Mouse (Mus musculus): ENCODE results near the gene Egfem1. TPM values are rescaled to one million over a fixed set of nuclear protein-coding genes. Genes with fewer than 3 reads are reported as not detected.

The Egfem1 gene
- total RNA-seq, 4 experiments from 2014 or later = 27.9 to 44.9 (median 36.0) TPM

DNA sequence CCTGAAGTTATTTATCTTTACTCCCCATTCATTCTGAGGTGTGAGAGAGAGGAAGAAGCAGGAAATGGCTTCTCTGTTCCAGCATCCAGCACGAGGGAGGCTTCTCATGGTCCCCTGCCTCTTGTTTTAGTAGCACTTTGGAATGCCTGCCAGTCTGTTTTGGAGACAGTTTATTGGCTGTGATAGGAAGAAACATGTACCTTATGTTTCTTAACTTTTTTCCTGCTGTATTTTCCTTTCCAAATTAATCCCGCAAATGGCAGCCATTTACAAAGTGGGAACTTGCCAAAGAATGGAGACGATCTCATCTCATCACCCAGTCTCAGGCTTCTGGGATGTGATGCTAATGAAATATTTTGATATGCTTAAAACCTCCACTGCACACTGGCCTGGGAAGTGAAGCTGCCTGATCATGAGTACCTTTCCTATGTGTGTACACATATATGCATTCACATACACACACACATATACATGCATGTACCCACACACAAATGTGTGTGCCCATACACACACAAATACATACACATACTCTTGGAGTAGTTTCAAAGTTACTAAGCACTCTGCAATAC is 260.5 kb downstream of the Egfem1 start:
- DNase-seq (ENCODE audit: low spot score in 2 of 2) = no peak

DNA sequence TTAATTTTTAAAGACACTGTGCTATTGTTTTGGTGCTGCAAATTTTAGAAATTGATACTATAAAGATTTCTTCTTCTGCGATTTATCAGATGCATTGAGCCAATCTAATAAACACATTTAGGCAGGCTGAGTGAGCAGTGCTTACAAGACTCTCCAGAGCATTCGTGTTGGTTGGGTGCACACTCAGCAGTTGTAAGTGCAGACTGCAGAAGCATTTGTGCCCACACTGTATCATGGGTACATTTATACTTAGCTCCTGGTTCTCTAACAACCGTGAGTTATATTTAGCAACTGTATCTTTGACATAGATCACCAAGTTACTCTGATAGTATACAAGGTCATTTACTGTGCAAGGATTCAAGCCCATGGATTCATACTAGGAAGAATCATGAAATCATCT is 264.0 kb downstream of the Egfem1 start:
- no peak for DNase-seq (ENCODE audit: low spot score in 2 of 2)

DNA sequence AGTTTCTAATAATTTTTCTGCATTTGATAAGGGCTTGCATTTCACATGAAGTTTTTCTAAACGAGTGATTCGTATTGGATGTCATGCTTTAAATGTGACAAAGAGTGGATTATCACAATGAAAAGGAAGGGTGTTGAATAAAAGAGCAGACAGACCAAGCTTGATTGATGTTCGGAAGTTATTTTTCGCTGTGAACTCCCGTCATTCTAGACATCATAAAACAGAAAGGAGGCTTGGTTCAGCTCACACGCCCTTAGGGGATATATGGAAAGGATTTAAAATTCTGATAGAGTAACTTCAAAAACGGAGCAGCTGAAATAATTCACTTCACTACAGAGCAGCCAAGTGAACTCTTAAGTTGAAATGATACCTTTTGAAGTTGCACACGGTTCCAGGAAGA is 285.1 kb downstream of the Egfem1 start:
- DNase-seq (ENCODE audit: low spot score in 2 of 2) = no peak

DNA sequence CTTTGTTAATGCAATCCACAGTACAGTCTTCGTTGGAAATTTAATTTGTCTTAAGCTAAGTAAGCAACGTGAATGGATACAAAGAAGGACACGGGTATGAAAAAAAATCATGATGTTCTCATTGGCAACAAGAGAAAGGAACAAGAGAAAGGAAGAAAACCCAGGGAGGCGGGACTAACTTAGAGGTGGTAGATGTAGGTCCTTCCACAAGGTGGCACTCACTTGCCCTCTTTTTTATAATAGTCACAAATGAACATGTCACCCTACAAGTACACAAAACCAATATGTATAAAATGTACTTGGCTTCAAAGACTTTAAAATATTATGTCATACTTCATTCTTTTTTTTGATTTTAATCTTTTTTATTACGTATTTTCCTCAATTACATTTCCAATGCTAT is 288.7 kb downstream of the Egfem1 start:
- no peak for DNase-seq (ENCODE audit: low spot score in 2 of 2)

DNA sequence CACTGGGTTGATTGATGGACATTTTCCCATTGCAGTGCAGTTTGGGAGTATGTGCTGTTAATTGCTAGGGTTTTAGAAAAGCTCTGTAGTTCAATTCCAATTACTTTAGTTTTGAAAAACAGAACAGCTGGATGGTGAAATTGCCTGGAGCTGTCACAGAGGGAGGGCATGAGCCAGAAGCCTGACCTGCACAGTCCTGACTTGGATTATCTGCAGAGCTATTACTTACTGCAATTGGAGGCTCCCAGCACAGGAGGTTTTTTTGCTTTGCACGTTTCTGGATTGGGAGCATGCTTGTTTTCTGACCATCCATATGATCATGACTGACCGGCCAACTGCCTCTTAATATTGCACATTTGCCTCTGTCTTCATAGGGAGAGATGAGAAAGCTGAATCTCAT is 299.4 kb downstream of the Egfem1 start:
- no peak for DNase-seq (ENCODE audit: low spot score in 2 of 2)

DNA sequence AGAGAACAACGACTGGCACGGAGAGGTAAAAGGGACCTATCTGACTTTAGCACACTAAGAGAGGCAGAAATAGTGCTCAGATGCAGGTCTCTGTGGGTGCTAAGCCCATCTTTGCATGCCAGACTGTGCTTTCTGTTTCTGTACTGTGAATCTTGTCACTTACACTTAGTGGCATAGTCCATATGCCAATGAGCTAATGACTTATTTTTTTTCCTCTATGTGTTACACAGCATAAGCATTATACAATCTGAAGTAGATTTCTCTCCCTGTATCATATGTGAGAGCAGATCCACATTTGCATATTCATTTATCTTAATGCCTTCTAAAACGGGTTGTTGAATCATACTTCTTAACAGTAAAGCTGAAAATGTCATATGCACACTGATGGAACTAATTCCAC is 317.2 kb downstream of the Egfem1 start:
- DNase-seq (ENCODE audit: low spot score in 2 of 2) = peak; percentile 13 to 16

DNA sequence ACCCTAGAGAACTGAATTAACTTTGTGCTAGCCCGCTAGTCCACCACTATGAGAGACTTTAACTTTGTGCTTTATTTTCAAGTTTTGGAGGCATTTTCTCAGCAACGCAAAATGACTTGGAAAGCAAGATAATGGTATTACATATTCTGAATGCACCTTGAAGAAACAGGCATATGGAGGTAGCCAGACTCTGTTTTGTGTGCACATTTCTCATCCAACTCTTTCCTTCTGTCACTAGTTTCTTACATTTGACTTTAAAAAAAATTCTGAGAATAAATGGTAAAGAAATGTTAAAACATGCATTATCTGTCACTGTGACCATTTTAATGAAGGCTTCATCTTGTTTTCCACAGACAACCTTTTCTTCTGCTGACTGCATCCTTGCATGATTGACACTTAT is 339.8 kb downstream of the Egfem1 start:
- DNase-seq (ENCODE audit: low spot score in 2 of 2) = no peak

DNA sequence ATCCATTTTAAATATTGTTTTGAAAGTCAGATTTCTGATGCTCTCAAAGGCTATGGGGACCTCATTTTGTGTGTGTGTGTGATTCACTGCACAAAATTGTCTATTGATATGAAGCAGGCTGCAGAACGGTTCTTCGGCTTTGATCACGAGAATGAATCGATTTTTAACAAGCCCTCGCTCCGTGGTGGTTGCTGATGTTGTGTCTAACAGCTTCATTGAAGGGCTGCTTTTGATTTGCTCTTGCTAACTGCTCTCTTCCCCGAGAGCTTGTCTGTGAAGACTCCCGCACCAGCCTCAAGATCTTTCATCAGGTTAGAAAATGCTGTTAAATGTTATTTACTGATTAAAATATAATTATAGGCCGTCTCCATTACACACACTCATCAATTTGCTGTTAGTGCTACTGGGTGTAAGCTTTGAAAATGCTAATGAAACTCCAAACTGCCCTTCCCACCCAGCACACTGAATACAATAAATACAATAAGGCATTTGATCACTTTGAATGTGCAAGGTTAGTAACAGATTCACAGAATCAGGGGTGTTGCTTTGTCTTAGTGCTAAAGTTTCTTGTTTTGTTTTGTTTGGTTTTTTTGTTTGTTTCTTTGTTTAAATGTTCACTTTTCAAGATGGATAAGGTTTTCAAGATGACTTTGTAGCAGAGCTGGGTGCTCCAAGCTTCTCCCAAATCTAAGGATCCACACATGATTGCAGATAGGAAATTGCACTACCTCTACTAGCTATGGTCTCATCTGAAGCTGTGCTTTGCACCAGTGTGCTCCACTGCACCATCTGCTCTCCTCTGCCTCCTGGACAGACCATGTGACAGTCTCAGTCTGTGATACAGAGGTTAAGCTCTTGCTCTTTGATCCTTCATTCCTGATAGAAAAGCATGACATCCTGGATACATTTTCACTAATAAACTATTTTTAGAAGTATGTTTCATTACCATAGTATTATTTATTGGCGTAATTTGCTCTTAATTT is 350.6 kb downstream of the Egfem1 start:
- no peak for DNase-seq (ENCODE audit: low spot score in 2 of 2)

DNA sequence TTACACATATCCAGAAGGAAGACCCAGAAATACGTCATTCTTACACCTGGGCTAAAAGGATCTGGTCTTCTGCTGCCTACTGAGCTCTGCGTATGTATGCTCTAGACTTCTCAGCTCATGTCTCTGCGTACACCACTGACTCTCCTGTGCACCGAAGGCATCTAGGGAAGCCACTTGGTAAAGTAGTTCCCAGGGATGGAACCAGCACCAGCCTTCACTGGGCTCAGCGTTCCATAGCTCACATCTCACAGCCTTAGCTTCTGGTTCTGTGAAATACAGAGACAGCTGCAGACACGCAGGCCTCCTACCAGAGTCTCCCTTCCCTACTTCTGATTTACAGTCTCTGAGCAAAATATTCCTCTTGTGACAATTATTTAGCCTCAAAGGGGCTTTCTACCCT is 361.2 kb downstream of the Egfem1 start:
- DNase-seq (ENCODE audit: low spot score in 2 of 2) = no peak

DNA sequence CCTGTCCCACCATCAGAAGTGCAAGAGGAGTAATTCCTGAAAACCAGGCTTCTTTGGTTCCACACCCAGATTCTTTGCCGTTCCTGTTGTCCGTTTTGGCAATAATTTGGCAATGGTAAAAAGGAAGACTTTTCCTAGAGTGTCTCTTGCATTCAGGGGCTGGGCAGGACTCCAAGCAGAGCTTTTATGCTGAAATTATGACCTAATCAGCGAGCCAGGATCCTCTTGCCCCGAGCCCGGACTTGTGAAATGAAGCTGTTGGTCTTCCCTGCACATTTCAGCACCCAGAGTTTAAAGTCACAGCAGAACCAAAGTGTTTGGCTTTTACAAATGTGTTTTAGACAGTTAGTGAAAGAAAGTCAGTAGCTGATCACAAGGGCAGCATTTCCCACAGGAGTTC is 362.8 kb downstream of the Egfem1 start:
- DNase-seq (ENCODE audit: low spot score in 2 of 2) = no peak

DNA sequence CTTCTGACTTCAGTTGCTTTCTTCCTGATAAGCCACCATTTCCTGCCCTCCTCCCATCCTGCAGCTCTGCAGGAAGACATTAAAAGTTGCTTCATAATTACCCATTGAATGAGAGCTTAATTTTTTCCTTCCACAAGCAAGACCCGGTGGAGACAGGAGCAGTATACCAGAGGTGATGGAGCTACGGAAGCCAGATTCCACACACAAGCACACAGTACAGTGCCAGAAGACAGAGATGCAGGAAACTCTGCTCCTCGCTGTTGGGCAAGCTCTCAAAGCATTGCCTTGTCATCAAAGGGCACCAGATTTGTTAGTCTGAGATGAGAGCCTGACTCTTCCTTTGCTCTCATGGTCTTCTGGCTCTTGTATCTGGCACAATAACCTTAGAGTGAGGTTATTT is 364.3 kb downstream of the Egfem1 start:
- no peak for DNase-seq (ENCODE audit: low spot score in 2 of 2)

DNA sequence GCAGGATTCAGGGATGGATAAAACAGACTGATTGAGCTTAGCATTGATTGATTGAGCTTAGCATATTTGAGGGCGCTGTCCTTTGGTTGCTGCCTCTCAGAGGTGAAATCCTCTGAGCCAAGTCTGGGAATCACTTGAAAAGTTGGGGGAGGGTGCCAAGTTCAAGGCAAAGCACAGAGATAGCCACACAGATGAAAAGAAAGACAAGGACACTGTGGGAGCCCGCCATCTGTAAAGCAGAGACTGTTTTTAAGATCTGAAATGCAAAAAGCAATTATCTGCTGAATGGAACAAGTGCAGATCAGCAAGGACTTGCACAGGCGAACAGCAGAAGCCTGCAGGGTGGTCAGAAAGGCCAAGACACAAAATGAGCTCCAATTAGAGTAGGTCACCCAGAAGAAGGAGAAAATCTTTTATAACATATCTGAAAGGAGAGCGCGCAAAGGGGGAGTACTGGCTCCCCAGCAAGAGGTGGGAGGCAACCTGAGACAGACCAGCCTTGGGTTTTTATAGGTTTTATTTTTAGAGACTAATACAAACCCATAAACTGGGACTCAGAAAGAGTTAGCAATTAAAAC is 367.1 kb downstream of the Egfem1 start:
- DNase-seq (ENCODE audit: low spot score in 2 of 2) = no peak

DNA sequence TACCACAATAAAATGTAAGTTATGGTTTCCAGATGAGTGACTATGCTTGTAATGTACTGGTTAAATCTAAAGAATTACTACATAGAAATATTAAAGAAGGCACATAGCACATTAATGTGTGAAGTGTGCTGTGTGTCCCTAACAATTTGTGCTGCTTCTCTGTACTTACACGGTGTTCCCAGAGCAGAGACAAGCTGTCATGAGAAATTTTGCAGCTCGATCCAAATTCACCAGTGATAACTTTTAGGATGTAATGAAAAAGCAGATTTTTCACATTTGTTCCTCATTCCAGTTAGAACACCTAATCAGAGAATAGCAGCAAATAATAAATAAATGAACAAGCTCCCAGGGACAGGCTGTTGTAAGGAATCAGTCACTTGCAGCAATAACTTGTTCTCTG is 416.4 kb downstream of the Egfem1 start:
- peak in 1 of 2 experiments; percentile 42 for DNase-seq (ENCODE audit: low spot score in 2 of 2)

DNA sequence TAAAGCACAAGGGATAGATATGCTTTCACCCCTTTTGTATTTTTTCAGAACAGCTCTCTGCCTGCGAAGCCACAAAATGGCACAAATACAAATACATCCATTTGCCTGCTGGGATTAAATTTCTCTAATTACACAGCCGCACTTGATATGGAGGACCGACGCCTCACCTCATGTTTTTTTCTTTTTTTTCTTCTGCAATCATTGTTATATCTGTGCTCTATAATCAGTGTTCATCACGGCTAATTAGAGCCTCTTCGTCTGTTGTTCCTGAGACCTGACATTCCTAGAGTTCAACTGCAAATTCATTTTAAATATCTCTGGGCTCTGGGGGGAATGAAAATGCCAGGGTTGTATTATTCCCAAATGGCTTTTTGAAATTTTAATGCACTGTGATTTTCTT is 417.4 kb downstream of the Egfem1 start:
- no peak for DNase-seq (ENCODE audit: low spot score in 2 of 2)

DNA sequence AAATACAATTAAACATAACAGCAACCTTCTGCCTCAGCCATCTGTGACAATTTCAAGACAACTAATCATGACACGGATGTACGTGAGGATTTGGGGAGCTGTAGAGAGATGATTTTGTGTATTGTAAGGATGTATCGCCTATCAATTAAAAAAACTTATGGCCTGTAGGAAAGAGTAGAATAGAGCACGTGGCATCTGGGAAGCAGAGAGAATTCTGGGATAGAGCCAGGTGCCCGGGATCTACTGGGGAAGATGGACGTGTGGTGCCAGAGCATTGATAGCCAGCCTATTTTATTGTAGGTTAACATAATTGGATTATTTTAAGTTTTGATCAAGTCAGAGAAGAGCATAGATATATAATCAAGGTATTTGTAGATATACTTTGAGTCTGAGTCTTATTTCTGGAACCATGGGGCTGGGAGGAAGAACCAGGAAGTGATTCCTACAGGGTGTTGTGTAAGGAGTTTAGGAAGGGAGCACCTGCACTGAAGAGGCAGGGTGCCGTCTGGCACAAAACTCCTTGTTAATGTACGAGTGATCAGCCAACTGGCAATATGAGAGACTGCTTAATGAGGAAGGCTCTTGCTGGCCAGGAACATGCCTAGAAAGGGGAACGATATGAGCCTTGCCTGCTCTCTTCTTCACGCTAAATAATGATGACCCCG is 443.6 kb downstream of the Egfem1 start:
- peak in 1 of 2 experiments; percentile 13 for DNase-seq (ENCODE audit: low spot score in 2 of 2)

DNA sequence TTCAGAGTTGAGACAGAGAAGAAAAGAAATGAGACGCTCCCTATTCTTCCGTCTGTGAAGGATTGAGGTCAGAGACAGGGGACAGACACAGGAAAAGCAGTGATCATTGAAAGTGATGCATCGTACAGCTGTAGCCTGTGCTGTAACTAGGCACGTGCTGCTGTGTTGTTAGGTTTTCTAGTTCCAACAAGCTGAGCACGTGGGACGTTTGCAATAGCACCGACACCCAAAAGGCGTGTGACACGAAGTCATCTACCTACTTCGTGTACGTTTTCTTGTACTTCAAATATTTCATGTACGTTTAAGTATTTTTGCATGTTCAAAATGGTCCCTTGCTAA is 444.1 kb downstream of the Egfem1 start:
- DNase-seq (ENCODE audit: low spot score in 2 of 2) = no peak

DNA sequence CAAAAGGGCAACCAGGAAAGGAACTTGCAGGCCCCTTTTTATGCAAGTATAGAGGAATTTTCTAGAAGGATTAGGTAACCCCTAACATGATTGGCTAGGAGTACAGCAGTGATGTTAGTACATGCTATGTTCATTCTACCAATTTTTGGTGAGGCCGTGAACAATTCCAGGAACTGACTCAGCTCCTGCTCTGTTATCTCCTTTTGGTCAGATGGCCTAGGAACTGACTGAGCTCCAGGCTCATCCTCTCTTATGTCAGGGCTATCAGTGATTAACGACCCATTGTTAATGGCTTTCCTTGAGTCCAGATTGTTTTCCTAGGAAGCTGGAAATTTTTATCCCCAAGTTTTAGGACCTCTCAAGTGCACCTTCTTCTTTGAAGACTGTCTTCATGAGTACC is 457.4 kb downstream of the Egfem1 start:
- no peak for DNase-seq (ENCODE audit: low spot score in 2 of 2)

DNA sequence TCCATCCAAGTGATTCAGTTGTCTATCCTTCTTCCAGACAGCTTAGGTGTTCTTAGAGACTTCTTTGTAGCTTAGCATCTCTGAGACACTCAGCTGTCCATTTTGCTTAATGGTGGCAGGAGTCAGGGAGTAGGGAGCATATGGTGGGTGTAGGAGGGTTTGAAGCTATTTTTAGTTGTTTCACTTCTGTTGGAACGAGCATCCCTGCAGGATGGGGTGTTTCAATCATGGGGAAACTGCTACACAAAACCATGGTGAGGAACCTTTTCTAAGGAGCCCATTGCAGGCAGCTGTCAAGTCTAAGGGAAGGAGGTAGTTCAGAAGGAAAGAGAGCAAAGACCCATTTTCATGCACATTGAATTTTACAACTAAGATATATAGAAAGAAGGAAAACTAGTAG is 458.1 kb downstream of the Egfem1 start:
- peak in 1 of 2 experiments; percentile 14 for DNase-seq (ENCODE audit: low spot score in 2 of 2)

DNA sequence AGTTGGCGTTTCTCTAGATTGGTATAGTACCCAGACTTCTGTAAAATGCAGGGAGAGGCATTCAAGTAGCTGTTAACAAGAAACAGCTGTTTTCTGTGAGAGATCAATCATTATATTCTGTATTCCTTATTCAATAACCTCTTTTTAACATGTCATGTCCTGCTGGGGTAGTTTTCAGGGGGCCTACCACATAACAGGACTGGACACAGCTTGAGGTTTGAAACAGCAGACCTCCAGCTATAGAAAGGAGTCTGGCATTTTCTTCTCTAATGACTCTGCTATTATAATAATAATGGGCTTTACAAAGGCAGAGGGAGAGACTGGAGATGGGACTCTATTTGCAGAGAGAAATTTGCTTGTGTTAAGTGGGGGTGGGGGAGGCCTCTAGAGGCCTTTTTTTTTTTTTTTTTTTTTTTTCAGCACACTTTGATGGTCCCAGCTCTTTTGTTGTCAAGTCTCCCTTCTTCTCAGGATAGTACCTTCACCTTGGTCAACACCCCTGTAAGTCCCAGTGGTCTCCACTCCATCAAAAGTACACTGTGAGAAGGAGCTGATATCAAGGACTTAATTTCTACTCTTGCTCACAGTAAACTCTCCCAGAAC is 459.8 kb downstream of the Egfem1 start:
- DNase-seq (ENCODE audit: low spot score in 2 of 2) = no peak

DNA sequence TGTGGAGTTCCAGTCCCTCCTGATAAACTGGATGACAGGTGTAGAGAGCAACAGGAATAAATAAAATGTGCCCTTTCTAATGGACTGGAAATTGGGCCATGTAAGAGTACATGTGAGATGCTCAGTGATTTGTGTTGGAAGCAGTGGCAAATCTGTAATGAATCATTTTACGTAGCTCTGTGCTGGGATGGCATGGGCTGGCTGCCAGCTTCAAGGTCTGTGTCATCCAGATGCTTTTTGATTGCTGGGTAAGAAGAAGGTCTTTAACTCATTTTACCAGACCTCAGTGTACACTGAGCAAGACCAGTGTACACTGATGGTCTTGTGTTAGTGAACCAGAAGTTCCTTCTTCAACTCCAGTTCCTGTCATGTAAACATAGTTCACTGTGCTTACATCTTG is 462.2 kb downstream of the Egfem1 start:
- DNase-seq (ENCODE audit: low spot score in 2 of 2) = no peak

DNA sequence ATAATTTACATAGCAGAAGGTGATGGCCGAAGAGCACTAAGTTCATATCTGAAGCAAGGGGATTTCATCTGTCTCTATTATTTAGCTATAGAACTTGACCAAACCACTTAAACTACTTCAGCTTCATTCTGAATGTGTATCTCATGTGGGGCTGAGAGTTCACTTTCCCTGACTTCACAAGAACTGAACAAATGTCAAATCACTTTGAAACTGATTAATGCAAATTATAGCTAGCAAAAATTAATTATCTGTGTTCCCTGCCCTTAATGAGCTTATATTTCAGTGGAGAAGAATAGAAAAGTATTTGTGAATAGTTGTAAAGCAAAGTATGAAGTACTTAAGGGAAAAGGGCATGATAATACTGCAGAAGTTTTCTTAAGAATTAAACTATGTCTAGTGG is 481.3 kb downstream of the Egfem1 start:
- no peak for DNase-seq (ENCODE audit: low spot score in 2 of 2)

Measured in layer of hippocampus, adult 8-10 months (tissue).